Mouse (Mus musculus): Measurements from ENCODE around the gene Foxj3.
"Not testable (repeated sequence)": the region's sequence is repeated elsewhere in the genome, so short reads cannot be mapped to it uniquely, and the experiment has no call there.

Foxj3 gene

GRCm38 (mm10) chr4:119536615-119537014 is at the start of gene Foxj3:
Gene Foxj3 (plus strand): TSS chr4:119537004.
- DNase-seq (ENCODE audit: low spot score in 2 of 2): not testable (repeated sequence)

GRCm38 (mm10) chr4:119489666-119490065 is 47.1 kb upstream of the Foxj3 start:
- no peak for DNase-seq (ENCODE audit: low spot score in 2 of 2)

- DNase-seq (ENCODE audit: low spot score in 2 of 2): peak; percentile 56 to 73
Measured at GRCm38 (mm10) chr4:119490806-119491205, 46.0 kb upstream of the Foxj3 start.

- peak; percentile 41 to 69 for DNase-seq (ENCODE audit: low spot score in 2 of 2)
Measured at GRCm38 (mm10) chr4:119492291-119492932, 44.4 kb upstream of the Foxj3 start, which contains the start of gene Rimkla. Gene Rimkla (minus strand): TSS chr4:119492628.

- DNase-seq (ENCODE audit: low spot score in 2 of 2): no peak
Measured at GRCm38 (mm10) chr4:119492933-119493327, 43.9 kb upstream of the Foxj3 start.

GRCm38 (mm10) chr4:119498319-119498848 is 38.4 kb upstream of the Foxj3 start:
- no peak for DNase-seq (ENCODE audit: low spot score in 2 of 2)

- DNase-seq (ENCODE audit: low spot score in 2 of 2): no peak
Measured at GRCm38 (mm10) chr4:119511591-119511990, 25.2 kb upstream of the Foxj3 start.

- no peak for DNase-seq (ENCODE audit: low spot score in 2 of 2)
Measured at GRCm38 (mm10) chr4:119512731-119513141, 24.1 kb upstream of the Foxj3 start.

GRCm38 (mm10) chr4:119523575-119523974 is 13.2 kb upstream of the Foxj3 start:
- no peak for DNase-seq (ENCODE audit: low spot score in 2 of 2)

GRCm38 (mm10) chr4:119524010-119524409 is 12.8 kb upstream of the Foxj3 start:
- DNase-seq (ENCODE audit: low spot score in 2 of 2): no peak

GRCm38 (mm10) chr4:119524466-119524865 is 12.3 kb upstream of the Foxj3 start:
- DNase-seq (ENCODE audit: low spot score in 2 of 2): no peak

GRCm38 (mm10) chr4:119526329-119526845 is 10.4 kb upstream of the Foxj3 start:
- no peak for DNase-seq (ENCODE audit: low spot score in 2 of 2)

GRCm38 (mm10) chr4:119531813-119532212 is 5.0 kb upstream of the Foxj3 start:
- no peak for DNase-seq (ENCODE audit: low spot score in 2 of 2)

GRCm38 (mm10) chr4:119535103-119535502 is 1.7 kb upstream of the Foxj3 start:
- no peak for DNase-seq (ENCODE audit: low spot score in 2 of 2)

GRCm38 (mm10) chr4:119537436-119537835 is 632 bp downstream of the Foxj3 start:
- no peak for DNase-seq (ENCODE audit: low spot score in 2 of 2)

GRCm38 (mm10) chr4:119539031-119539824 is 2.4 kb downstream of the Foxj3 start, which contains the start of gene Frg2f1:
Gene Frg2f1 (minus strand): TSS chr4:119539529.
- DNase-seq (ENCODE audit: low spot score in 2 of 2): peak; percentile 94 to 95

- DNase-seq (ENCODE audit: low spot score in 2 of 2): peak in 1 of 2 experiments; percentile 28
Measured at GRCm38 (mm10) chr4:119539836-119540532, 3.2 kb downstream of the Foxj3 start.

GRCm38 (mm10) chr4:119540533-119540890 is 3.7 kb downstream of the Foxj3 start:
- no peak for DNase-seq (ENCODE audit: low spot score in 2 of 2)

GRCm38 (mm10) chr4:119550864-119551263 is 14.1 kb downstream of the Foxj3 start:
- no peak for DNase-seq (ENCODE audit: low spot score in 2 of 2)

GRCm38 (mm10) chr4:119555466-119555865 is 18.7 kb downstream of the Foxj3 start:
- no peak for DNase-seq (ENCODE audit: low spot score in 2 of 2)

GRCm38 (mm10) chr4:119563136-119563535 is 26.3 kb downstream of the Foxj3 start:
- DNase-seq (ENCODE audit: low spot score in 2 of 2): no peak

GRCm38 (mm10) chr4:119566322-119566835 is 29.6 kb downstream of the Foxj3 start:
- no peak for DNase-seq (ENCODE audit: low spot score in 2 of 2)
